Mouse (Mus musculus) CD4-positive, CD25-positive, alpha-beta regulatory T cell, adult 4 months (primary cell): ENCODE data around the gene Tiam1. TPM values are rescaled to one million over a fixed set of nuclear protein-coding genes. Genes with fewer than 3 reads are reported as not detected.

ENCODE experiments used
- ATAC-seq: one replicate; pipeline ENCODE4 v1.8.0; 2017
- polyA plus RNA-seq, 2 experiments: library from polyadenylated mRNA; unstranded; fragments of 100-300 nt; shearing (Covaris generic); gene quantifications; one replicate each; pipeline ENCODE4 v1.2.1; 2017

The Tiam1 gene
- polyA plus RNA-seq, 2 experiments from 2014 or later = 53.3 to 54.6 TPM

DNA sequence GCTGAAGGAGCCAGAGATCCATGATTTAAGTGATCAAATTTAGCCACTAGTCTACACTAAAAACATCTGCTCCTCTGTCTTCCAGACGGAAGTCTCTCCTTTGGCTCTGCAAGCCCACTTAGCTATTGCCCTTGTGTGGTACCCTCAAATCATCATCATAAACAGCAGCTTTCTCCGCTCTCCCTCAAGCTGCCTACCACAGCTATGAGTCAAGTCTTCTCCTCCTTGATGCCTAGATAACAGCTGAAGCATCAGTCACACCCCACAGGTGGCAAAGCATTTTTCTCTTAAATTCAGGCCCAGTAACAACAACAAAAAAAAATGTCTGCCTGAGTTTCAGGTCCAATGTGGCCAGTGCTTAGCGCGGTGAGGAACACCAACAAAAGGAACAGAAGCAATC lies 150.1 kb downstream of the Tiam1 start:
- ATAC-seq = no peak

DNA sequence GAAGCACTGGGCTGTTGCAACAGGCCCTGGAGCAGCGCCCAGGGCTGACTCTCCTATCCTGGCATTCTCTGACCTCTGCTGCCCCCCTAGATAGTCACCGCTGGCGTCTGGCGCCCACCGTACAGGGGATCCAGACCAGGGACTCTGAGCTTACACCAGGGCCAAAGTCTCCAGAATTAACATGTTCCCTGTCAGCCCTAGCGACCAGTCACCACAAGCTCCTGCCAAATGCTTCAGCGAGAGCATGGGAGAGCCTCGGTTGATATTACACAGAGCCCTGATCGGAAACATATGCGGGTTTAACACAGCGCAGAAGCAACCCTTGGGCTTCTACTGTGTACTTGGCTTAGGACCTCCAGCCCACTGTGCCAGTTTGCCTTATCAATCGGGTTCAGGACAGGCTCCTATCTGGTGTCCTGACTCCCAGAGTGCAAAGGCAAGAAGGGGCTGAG lies 151.8 kb downstream of the Tiam1 start:
- ATAC-seq = no peak

DNA sequence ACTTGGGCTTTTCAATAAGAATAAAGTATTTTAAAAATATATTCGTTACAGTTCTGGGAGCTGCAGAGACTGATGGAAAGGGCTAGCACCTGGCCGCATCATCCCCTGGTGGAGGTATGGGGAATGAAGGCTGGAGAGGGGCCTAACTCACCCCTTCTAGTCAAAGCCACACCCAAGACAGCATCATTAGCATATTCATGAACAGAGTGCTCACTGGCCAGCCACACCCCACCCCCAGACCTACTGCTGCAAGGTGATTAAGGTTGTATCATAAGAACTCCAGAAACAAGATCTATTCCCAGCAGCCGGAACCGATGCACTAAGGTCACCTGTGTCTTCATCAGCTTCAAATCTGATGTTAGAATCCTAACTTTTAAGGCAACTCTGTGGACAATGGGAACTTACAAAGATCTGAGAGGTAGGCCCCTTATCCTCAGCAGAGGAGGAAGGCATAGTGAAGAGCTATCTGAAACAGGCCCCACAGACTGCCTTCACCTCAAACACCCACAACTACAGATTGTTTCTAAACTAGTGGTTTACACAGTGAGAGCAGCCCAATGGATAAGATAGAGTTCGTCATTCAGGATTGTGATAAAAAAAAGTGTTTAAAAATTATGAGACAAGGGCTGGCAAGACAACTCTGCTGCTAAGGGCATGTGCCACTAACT lies 153.1 kb downstream of the Tiam1 start:
- no peak for ATAC-seq

DNA sequence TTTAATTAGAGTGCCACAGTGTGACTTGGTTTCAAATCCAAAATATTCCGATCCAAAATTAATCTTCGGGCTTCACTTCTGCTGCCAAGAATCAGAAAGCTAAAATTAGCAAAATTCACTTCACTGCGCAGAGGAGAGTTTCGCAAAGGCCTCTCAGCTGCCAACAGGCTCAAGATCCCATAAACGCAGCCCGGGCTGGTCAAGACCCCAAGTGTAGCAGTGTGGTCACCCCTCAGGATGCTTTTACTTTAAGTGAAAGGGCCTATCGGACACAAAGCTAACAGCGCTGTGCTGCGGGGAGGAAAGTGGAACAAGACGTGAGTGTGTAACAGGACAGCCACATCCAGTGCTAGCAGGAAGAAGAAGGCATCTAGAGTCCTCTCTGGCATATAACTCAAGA lies 153.8 kb downstream of the Tiam1 start:
- ATAC-seq = no peak

DNA sequence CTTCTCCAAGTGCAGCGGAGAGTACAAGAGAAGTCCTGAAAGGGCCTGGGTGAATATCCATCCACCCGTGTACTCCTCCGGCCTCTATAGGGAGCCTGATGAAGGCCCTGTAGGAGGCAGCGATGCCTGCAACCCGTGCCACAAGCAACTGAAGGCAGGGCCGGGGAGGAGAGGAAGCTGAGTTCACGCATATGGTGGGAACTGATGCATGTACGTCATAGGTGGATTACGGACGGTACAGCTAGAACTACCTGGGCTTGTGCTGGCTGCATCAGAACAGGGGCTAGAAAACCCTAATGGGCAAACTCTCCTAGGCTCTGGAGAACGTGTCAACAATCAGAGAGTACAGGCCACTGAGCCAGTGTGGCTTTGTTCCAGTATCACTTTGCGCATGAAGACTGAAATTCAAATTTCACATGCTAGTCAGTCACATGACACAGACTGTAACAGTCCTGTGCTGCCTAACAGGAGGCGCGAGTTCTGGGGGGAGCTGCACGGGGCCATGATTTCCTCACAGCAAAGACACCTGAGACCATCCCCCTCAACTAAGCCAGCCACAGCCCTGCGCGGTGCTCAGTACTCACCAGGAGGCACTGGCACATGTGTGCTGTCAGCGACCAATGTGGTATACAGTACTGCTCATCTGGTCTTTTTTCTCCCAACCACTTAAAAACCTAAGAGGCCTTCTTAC lies 156.8 kb downstream of the Tiam1 start:
- ATAC-seq = peak; percentile 72

DNA sequence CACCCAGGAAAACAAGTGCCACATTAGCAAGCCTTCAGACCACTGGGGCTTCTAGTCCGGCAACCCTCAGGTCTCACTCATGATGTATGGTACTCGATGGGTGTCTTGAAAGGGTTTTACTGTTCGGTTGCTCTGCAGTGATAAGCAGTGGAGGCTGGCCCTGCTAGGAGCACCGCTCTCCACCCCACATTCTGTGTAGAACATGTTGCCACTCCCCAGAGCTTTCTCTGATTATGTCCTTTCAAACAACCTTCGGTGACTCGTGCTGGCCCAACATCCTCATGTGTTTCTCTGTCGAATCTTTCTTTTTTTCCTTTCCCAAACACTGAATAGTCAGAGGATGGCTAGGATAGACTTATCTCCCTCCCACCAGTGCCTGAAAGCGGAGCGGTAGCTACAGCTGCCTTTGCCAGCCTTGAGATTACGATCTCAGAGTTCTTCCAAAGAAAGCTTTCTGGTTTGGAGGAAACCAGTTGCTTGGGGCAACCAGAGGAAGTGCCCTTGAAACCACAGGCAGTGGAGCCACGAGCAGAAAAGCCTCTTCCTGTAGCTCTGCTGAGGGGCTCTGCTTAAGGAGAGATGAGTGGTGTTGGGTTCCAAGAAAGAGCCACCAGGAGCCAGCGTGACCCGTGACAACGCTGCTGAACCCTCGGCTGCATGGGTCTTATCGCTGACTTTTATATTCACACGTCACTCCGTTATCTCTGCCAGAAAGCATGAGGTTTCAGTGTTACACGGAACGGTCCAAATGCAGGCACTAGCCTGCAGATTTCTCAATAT lies 157.7 kb downstream of the Tiam1 start:
- ATAC-seq = peak; percentile 80

DNA sequence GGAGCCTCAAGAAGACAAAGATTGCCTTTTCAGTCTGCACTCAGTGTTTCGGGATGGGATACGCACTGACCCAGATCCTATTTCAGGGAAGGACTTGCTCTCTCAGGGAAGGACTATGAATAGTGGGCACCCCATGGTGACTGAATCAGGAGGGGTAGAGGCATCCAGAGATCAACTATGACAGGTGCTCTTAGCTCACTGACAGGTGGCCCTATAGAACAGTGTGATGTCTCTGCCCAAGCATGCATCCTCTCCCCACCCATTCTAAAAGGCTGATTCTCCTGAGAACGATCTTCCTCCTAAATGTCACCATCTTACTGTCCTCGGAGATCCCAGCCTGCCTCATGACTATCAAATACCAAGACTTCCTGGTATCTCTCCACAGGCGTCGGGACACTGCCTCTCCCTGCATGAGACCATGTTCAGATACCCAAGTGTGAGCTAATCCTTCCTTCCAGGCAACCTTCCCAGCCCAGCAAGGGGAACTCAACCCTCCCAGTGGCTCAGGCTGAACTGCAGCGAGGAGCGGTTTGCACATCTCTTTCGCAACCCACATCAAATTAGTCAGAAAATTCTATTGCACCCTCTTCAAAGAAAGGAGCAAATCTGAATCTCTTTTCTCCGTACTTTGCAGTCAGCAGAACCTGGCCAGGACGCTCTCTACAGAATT lies 163.4 kb downstream of the Tiam1 start:
- no peak for ATAC-seq

DNA sequence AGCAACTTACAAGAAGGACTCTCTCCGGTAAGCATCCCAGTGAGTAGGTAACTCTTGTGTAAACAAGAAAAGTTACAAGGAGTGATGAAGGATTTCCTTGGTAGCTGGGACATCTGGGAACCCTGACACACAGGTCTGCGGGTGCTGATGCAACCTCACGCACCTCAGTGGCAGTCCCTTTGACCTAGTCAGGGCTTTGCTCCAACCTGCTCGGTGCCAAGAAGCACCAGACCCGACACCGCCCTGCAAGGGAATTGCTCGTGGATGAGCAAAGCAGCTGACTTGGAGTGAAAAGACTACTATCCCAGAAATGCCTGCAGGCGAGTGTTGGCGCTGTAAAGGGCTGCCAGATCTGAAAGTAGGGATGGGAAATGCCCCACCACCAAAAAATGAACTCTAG lies 168.1 kb downstream of the Tiam1 start:
- ATAC-seq = no peak

DNA sequence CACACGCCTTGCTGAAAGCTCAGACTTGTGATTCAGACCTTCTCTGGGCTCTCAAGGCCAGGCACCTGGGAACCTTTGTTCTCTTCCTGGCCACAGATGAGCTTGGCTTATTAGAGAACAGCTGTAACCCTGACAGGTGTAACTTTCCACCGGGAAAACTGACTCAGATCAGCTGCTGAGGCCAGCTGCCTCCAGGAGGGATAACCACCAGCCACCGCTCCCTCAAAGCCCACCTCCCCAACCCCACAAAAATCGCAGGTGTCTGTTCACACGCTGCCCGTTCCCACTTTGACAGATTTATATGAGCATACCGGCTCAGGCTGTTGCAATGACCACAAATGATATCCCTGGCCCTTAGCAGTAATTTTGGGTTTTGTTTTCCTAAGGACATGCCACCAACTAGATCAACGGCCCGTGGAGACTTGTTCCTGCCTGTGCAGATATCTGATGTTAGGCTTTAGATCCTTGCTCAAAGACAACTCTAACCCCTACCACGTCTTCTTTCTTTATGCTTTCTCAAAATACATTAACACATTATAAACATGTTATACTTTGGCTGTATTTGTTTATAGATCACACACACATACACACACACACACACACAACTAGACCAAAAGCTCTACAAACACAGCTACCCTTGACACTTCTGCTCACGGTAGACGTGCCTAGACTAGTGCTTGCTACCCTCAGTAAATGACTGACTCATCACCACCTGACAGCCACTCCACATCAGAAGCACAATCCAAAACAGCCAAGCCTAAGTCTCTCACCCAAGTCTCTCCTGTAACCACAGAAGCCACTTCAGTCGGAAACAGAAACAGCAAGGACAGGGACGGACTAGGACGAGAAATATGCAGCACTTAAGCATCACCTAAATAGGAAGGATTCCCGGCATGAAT lies 169.5 kb downstream of the Tiam1 start:
- ATAC-seq = no peak

DNA sequence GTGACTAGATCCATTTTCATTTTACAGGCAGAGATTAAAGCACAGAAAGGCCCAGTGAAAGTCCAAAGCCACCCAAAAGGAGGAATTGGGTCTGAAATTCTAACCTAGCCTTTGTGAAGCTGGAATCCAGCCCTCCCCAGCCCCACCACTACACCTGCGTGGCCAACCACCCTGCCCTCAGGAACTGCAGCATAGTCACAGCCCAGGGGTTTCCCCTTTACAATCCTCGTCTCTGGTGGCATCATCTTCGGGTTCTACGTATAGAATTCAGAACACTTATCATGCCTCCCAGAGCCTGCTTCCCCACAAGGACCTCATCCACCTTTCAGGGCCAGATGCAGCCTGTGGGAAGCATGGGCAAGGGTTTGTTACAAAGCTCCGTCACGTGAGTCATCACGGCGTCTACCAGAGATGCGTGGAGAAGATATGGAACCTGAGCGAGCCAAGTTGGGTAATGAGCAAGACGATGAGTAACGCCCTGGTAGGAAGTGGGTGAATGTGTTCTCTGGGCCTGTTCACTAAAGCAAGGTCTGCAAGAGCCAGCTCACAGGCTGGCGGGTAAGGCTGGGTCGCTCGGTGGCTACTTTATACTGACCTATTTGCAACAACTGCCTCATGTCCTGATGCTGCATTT lies 170.6 kb downstream of the Tiam1 start:
- ATAC-seq = peak; percentile 95

DNA sequence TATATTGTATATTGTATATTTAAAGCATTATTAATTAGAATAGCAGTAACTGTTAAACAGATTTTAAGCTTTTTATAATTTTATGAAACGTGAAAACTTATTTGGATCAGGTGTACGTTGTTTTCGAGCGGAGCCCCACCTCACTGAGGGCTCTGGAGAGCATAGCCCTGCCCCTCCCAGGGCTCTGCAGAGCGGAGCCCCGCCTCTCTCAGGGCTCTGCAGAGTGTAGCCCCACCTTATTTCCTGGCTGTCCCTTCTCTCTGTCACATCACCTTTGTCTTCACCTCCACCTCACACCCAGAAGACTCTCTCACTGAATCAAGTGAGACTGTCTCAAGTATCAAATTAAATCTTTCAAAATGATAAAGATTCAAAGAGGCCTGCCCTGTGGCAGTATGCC lies 171.6 kb downstream of the Tiam1 start:
- ATAC-seq = no peak

DNA sequence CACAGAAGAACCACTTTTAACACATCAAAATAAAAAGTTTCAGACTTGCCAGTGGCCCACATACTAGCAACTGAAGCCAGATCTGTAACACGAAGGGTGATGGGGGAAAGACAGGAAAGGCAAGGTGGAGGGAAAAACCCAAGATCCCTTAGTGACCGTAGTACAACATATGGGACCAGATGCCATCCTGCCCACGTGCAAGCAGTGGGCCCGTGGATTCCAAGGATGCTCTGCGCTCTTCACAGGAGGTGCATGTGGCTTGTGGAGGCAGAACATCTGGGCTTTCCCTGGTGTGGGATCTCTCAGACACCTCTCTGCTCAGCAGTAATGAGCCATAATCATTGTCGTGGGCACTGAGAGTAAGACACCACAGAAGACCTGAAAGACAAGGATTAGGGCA lies 175.5 kb downstream of the Tiam1 start:
- ATAC-seq = no peak

DNA sequence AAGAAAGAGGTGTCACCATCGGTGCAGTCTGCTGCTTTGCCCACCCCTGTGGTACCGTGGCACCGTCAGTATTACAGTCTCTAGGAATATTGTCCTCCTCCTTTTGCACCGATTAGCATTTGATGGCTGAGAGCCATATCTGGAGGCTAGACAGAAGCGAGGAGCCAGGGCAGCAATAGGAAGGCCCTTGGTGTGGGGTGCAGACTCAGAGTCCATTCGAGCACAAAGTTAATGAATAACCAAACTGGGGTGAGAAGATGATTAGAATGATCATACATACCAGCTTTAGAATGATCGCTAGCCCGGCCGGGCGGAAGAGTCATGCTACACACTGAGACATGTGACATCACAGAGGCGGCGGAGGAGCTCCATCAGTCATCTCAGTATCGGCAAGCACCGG lies 180.7 kb downstream of the Tiam1 start:
- no peak for ATAC-seq

DNA sequence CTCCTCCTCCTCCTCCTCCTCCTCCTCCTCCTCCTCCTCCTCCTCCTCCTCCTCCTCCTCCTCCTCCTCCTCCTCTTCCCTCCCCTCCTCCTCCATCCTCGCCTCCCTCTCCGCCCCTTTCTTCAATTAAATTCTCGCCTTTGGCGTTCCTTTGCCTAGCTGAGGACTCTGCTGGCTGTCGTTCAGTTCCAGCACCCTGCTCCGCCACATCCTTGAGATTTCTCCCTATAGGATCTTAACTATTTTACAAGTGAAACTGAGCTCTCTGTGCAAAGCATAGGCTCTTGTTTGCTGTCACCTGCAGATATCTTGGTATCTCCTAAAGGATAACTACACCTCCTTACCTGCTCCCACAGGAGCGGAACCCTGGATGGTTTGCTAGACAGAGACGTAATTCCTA lies 182.7 kb downstream of the Tiam1 start:
- ATAC-seq = no peak

DNA sequence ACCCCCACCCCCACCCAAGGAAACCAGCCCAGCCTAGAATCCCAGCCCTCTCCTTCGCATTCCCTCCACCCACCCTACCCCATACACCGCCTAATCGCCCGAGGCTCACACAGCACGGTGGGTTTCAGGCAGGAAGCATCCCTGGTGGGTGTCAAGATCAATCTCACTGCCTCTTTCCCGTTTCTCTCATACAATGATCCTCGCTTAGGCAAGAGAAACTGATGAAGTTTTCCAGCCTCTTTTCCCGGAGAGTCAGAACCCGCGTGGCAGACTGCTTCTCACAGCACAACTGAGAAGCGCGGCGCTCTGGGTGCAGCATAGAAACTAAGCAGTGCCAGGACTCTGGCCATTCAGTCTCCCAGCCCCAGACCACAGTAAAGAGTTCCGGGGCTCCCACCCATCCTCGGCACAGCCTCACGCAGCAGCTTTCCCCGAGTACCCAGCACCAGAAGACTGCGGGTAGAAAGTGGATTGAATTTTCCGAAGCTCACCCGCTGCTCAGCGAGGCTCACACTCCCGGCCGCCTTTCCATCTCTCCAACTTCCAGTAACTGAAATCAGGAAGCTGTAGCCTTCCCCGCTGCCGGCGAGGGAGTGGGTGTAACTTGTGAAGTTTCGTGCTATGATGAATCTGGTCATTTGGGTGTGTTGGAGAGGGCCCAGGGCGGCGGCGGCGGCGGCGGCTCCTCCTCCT lies 183.2 kb downstream of the Tiam1 start:
- peak; percentile 32 for ATAC-seq

DNA sequence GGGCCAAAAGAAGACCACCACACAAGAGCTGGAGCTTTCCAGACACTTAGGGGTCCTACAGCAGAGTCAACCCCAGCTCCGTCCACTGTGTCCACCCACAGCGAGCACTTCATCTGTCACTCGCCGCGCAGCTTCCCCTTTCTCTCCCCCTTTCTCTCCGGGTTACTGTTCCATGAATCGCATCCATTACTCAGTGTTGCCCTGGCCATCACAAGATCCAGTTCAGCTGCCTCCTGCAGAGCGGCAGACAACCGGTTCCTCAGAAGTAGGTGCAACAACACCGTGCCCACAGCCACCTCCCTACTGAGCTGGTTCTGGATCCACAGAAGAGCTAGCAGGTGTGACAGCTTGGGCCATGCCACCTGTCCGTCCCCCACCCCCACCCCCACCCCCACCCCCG lies 184.6 kb downstream of the Tiam1 start:
- ATAC-seq = no peak

DNA sequence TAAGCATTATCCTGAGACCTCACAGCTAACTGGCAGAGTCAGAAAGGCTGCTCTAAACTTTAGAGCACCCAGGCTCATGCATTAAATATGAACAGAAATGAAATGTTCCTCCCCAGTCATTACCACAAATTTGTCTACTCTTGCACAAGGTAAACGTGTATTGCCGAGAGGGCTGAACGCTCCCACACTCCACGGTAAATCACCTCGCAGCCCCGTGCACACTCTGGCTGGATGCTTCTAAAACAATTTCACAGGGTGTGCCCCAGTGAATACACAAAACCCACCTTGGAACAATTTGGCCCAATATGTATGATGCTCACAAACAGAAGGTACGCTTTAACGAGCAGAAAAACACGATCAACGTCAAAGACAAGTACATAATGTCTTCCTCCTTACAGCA lies 185.5 kb downstream of the Tiam1 start:
- no peak for ATAC-seq

DNA sequence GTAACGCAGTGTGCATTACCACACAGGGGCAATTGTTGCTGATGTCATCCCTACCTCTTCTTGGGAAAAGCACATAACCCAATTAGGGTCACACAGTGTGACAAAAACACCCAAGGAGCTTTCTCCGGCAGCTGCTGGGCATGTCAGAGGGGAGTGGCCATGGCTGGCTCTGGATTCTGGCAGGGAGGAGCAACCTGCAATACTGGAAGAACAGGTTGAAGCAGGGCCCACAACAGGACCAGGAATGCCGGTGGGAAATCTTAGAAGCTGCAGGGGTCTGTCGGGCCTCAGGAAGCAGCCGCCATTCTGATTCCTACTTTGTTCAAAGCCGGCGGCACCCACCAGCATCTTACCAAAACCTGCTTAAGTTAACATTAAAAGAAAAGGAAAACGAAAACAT lies 189.0 kb downstream of the Tiam1 start:
- ATAC-seq = no peak

DNA sequence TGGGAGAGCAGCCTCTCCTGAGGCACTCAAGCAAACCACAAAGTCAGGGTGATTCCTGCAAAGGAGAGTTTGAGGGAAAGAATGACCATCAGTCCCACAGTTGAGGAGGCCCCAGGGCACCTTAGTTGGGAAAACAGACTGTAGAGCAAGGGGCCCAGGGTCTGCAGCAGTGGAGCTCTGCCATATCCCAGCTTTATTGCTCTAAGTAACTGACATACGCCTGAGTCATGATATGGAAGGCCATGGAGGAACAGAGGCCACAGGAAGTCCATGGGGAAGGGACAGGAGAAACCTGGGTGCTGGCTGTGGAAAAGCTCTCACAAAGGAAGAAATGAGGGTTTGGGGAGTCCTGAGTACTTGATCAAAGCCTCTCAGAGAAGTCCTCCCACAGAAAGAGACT lies 189.5 kb downstream of the Tiam1 start:
- ATAC-seq = no peak

DNA sequence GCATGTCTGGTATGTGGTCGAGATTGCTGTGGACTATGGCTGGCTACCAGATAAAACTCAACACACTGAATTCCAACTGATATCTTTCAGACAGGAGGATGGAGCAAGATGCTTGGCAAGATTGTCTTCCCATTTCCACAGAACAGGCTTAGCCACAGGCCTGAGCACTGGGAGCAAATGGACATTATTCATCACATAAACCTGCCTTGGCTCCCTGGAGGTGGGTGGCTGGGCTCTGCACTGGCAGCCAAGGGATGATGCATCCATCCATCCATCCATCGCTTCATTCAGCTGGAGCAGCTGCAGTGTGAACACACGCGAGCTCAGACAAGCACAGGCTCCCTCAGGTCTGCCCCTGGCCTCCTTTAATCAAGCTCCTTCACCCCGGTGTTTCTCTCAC lies 190.7 kb downstream of the Tiam1 start:
- ATAC-seq = no peak

DNA sequence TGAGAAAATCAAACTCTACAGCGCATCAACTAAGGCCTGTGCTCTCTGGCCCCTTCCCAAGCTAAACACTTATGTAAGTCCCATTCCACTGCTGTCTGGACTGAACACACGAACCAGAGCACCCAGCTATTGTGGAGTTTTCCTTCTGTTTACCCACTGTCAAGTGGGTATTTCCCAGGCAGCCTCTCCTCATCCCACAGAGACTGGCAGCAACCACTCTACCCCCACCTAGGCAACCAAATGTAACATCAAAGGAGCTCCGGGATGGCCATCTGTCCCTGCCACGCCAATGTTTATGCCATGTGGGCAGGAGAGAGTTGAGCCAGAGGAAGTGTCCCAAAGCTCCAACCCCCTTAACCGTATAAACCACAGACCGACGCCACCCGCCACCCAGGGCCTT lies 192.8 kb downstream of the Tiam1 start:
- no peak for ATAC-seq
